ENCODE assay signal across 11 mouse cellular contexts in the genomic region with DNA sequence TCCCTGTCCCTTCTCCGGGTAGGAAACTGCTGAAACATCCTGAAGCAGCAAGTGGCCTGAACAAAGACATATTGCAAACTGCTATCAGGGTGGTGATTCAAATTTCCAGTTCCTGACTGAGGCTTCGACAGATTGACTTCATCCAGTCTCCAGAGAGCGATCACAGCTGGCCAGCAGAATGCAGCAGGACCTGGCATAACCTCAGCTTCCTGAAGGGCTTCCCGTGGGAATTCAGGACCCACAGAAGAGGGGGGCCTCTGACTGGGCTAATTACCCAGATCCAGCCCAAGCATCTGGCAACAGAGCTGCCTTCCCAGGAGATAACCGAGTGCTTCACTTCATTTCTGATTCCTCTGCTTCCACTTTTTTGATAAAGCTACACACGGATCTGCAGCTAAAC.
A peak's percentile ranks its signal among the peaks of the same experiment; 100 is the strongest.
DNase-seq lines count a peak whose midpoint lies in the region; ATAC-seq and TF ChIP-seq lines count a peak whose summit lies in the region.
"Had no signal": no experiment of that assay in that cellular context is flagged by ENCODE, and none has a peak within 500 bp of the region (broad histone marks: within the 10 kb centered on the region; RNA-seq: fewer than 3 reads in every experiment).

No protein-coding gene starts in this region.

- H3K4me3 ChIP-seq in kidney, postnatal 0 days (replicated peaks; ENCODE audit: low read depth, low read length): no peak overlapping the region
- H3K4me3 ChIP-seq in embryonic facial prominence, embryonic 11.5 days (ENCODE audit: low read depth, low read length): no peak overlapping the region
- H3K4me3 ChIP-seq in hindbrain, embryonic 10.5 days: no peak overlapping the region
- no peak overlapping the region for H3K4me3 ChIP-seq in midbrain, embryonic 15.5 days
- no peak overlapping the region for H3K4me3 ChIP-seq in forebrain, embryonic 11.5 days (ENCODE audit: low read depth, low read length)
- H3K4me3 ChIP-seq: embryonic facial prominence, embryonic 13.5 days; heart, embryonic 13.5 days had no signal

- no peaks in the 10 kb centered on the region for H3K4me1 ChIP-seq in kidney, postnatal 0 days (replicated peaks; ENCODE audit: insufficient read depth, low read length)
- no peaks in the 10 kb centered on the region for H3K4me1 ChIP-seq in embryonic facial prominence, embryonic 11.5 days (ENCODE audit: control insufficient read depth, insufficient read depth, low read length)
- H3K4me1 ChIP-seq in hindbrain, embryonic 10.5 days (replicated peaks): 0 out of 2 replicates have a peak, but pooled peaks cover 4% of the 10 kb centered on the region
- peaks cover 4% of the 10 kb centered on the region; the same call in 1 of the 2 replicates for H3K4me1 ChIP-seq in midbrain, embryonic 15.5 days
- H3K4me1 ChIP-seq in forebrain, embryonic 11.5 days (replicated peaks; ENCODE audit: control insufficient read depth, insufficient read depth, low read length): no peaks in the 10 kb centered on the region
- H3K4me1 ChIP-seq: heart, embryonic 13.5 days had no signal

- TF ChIP-seq CTCF in kidney, postnatal 0 days (IDR thresholded peaks at IDR 0.05; ENCODE audit: low read depth): no peak

- 29% methylated on average over 6 of the region's 6 CpGs for WGBS in kidney, postnatal 0 days
- WGBS in embryonic facial prominence, embryonic 11.5 days: 33% methylated on average over 6 of the region's 6 CpGs
- 63% methylated on average over 6 of the region's 6 CpGs for WGBS in hindbrain, embryonic 10.5 days
- WGBS in midbrain, embryonic 15.5 days: 51% methylated on average over 6 of the region's 6 CpGs
- 78% methylated on average over 6 of the region's 6 CpGs for WGBS in forebrain, embryonic 11.5 days

- H3K9ac ChIP-seq in kidney, postnatal 0 days (ENCODE audit: low read depth, low read length): no peak overlapping the region
- H3K9ac ChIP-seq in embryonic facial prominence, embryonic 11.5 days (replicated peaks; ENCODE audit: low read length): no peak overlapping the region
- no peak overlapping the region for H3K9ac ChIP-seq in midbrain, embryonic 15.5 days
- no peak overlapping the region for H3K9ac ChIP-seq in forebrain, embryonic 11.5 days (ENCODE audit: low read length)
- H3K9ac ChIP-seq: embryonic facial prominence, embryonic 13.5 days; heart, embryonic 13.5 days had no signal

- peak; percentile 4 for DNase-seq in kidney, postnatal 0 days (ENCODE audit: low spot score)
- DNase-seq in kidney, adult 9 months: no peak
- peak; percentile 49 for DNase-seq in embryonic facial prominence, embryonic 11.5 days (ENCODE audit: low spot score)
- peak; percentile 38 for DNase-seq in hindbrain, embryonic 10.5 days (ENCODE audit: low spot score)
- DNase-seq in adrenal gland, adult 8-10 months: no peak
- DNase-seq in forebrain, embryonic 11.5 days (ENCODE audit: low spot score): no peak
- no peak for DNase-seq in layer of hippocampus, adult 9-11 months

- no peak overlapping the region for H3K4me2 ChIP-seq in kidney, postnatal 0 days (ENCODE audit: low read length)
- H3K4me2 ChIP-seq in embryonic facial prominence, embryonic 11.5 days (ENCODE audit: low read depth, low read length): no peak overlapping the region
- no peak overlapping the region for H3K4me2 ChIP-seq in midbrain, embryonic 15.5 days
- H3K4me2 ChIP-seq in forebrain, embryonic 11.5 days (ENCODE audit: low read depth, low read length, severe bottlenecking): no peak overlapping the region
- H3K4me2 ChIP-seq: embryonic facial prominence, embryonic 13.5 days; heart, embryonic 13.5 days had no signal

- H3K9me3 ChIP-seq in kidney, postnatal 0 days (replicated peaks; ENCODE audit: low read length): no peaks in the 10 kb centered on the region
- no peaks in the 10 kb centered on the region for H3K9me3 ChIP-seq in embryonic facial prominence, embryonic 11.5 days (replicated peaks; ENCODE audit: control insufficient read depth, low read length)
- no peaks in the 10 kb centered on the region for H3K9me3 ChIP-seq in hindbrain, embryonic 10.5 days
- H3K9me3 ChIP-seq in midbrain, embryonic 15.5 days: no peaks in the 10 kb centered on the region
- H3K9me3 ChIP-seq in forebrain, embryonic 11.5 days (ENCODE audit: control insufficient read depth, low read length): no peaks in the 10 kb centered on the region
- H3K9me3 ChIP-seq: embryonic facial prominence, embryonic 13.5 days had no signal

- no peak overlapping the region for H3K27ac ChIP-seq in kidney, postnatal 0 days
- H3K27ac ChIP-seq in embryonic facial prominence, embryonic 11.5 days (replicated peaks; ENCODE audit: low read depth, low read length): no peak overlapping the region
- no peak overlapping the region for H3K27ac ChIP-seq in hindbrain, embryonic 10.5 days
- H3K27ac ChIP-seq in midbrain, embryonic 15.5 days: no peak overlapping the region
- H3K27ac ChIP-seq in forebrain, embryonic 11.5 days (ENCODE audit: low read depth, low read length): no peak overlapping the region
- H3K27ac ChIP-seq: embryonic facial prominence, embryonic 13.5 days; heart, embryonic 13.5 days had no signal

- H3K36me3 ChIP-seq in kidney, postnatal 0 days (ENCODE audit: insufficient read depth, low read length): no peaks in the 10 kb centered on the region
- H3K36me3 ChIP-seq in embryonic facial prominence, embryonic 11.5 days (replicated peaks; ENCODE audit: control insufficient read depth, insufficient read depth, low read depth, low read length): no peaks in the 10 kb centered on the region
- H3K36me3 ChIP-seq in hindbrain, embryonic 10.5 days: no peaks in the 10 kb centered on the region
- H3K36me3 ChIP-seq in midbrain, embryonic 15.5 days (replicated peaks): no peaks in the 10 kb centered on the region
- H3K36me3 ChIP-seq in forebrain, embryonic 11.5 days (ENCODE audit: control insufficient read depth, insufficient read depth, low read length): no peaks in the 10 kb centered on the region
- H3K36me3 ChIP-seq: embryonic facial prominence, embryonic 13.5 days; heart, embryonic 13.5 days had no signal

- H3K27me3 ChIP-seq in kidney, postnatal 0 days (ENCODE audit: insufficient read depth, low read length): no peaks in the 10 kb centered on the region
- H3K27me3 ChIP-seq in embryonic facial prominence, embryonic 11.5 days (ENCODE audit: control insufficient read depth, insufficient read depth, low read length): no peaks in the 10 kb centered on the region
- no peaks in the 10 kb centered on the region for H3K27me3 ChIP-seq in hindbrain, embryonic 10.5 days (ENCODE audit: insufficient read depth, poor library complexity, severe bottlenecking)
- H3K27me3 ChIP-seq in midbrain, embryonic 15.5 days (replicated peaks): no peaks in the 10 kb centered on the region
- H3K27me3 ChIP-seq in forebrain, embryonic 11.5 days (ENCODE audit: control insufficient read depth, insufficient read depth, low read length): no peaks in the 10 kb centered on the region
- H3K27me3 ChIP-seq: CH12.LX; embryonic facial prominence, embryonic 13.5 days; heart, embryonic 13.5 days had no signal

- no peak for ATAC-seq in kidney, postnatal 0 days (replicated peaks; ENCODE audit: low FRiP score, low read depth)
- no peak for ATAC-seq in embryonic facial prominence, embryonic 11.5 days (replicated peaks; ENCODE audit: insufficient number of reproducible peaks, low FRiP score, low TSS enrichment, low read depth)
- peak; percentile 52; the same call in 1 of the 2 replicates for ATAC-seq in midbrain, embryonic 15.5 days (replicated peaks)
- no peak for ATAC-seq in forebrain, embryonic 11.5 days (replicated peaks; ENCODE audit: low FRiP score)

Comparison
In these comparisons a context has a peak if more than half of its experiments do, and no peak if none do; other contexts are left out.
1. DNase-seq: peak in kidney, postnatal 0 days (single experiment), embryonic facial prominence, embryonic 11.5 days (single experiment) and hindbrain, embryonic 10.5 days (single experiment); none in kidney, adult 9 months (single experiment), adrenal gland, adult 8-10 months (single experiment), forebrain, embryonic 11.5 days (single experiment) and layer of hippocampus, adult 9-11 months (single experiment).